Mouse (Mus musculus): ENCODE results near the gene Ctnna2. TPM values are rescaled to one million over a fixed set of nuclear protein-coding genes. Genes with fewer than 3 reads are reported as not detected.

Gene Ctnna2
- polyA plus RNA-seq, 1 experiment, result 0.70 TPM

DNA sequence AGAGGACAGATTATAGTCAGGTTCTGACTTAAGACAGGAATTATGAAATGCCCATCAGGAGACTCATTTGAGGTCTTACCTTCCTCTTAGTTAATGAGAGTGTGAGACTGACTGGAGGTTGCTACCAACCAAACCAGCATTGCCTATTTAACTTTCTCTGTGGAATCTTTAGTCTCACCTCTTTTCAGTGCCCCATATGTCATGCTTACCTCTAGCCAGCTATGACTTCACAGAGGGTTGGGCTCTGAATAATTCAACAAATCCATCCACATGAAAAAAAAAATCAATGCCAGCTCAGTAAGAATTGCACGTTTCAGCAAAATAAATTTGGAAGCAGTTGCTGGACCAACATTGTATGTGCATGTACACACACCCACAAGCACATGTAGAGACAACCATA is 562.5 kb downstream of the Ctnna2 start:
- no peak overlapping the region for H3K4me3 ChIP-seq (ENCODE audit: control insufficient read depth, insufficient read depth, low read length)
- no peak for DNase-seq
- no peaks in the 10 kb centered on the region for H3K27me3 ChIP-seq (ENCODE audit: control insufficient read depth, insufficient read depth, low read length)
- no peaks in the 10 kb centered on the region for H3K4me1 ChIP-seq (replicated peaks; ENCODE audit: control insufficient read depth, insufficient read depth, low read length)
- H3K36me3 ChIP-seq (ENCODE audit: control insufficient read depth, insufficient read depth, low read length), result no peaks in the 10 kb centered on the region
- 82% methylated on average over 1 of the region's 1 CpGs for WGBS
- TF ChIP-seq POLR2A (IDR thresholded peaks at IDR 0.05; ENCODE audit: control insufficient read depth, extremely low read depth, insufficient read depth, low read length, poor library complexity) (no peak), CTCF (IDR thresholded peaks at IDR 0.05; ENCODE audit: borderline replicate concordance, control insufficient read depth, extremely low read depth, insufficient read depth, low read length, poor library complexity) (no peak)
- H3K27ac ChIP-seq (ENCODE audit: control insufficient read depth, insufficient read depth, low read length), result no peak overlapping the region

DNA sequence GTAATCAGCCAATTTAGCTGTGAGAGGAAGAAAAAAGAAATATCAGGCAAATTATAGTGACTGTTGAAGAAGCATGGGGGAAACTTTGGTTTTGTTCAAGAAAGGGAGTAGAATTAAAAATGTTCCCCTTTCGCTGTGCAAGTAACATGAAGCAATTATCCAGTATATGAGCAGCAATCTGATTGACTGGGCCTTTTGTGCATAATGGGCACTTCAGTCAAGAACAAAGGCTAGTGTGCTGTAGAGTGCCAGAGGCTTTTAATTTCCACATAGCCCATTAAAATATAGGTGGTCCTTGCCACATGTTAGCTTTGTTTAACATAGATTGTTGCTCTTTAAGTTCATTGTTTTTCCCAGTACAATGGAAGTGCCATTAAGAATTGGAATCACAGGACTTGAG is 566.0 kb downstream of the Ctnna2 start:
- DNase-seq, result no peak
- WGBS, result 81% methylated on average over 1 of the region's 1 CpGs
- Histone ChIP-seq H3K27ac (ENCODE audit: control insufficient read depth, insufficient read depth, low read length) (no peak overlapping the region), H3K27me3 (ENCODE audit: control insufficient read depth, insufficient read depth, low read length) (no peaks in the 10 kb centered on the region), H3K4me1 (replicated peaks; ENCODE audit: control insufficient read depth, insufficient read depth, low read length) (no peaks in the 10 kb centered on the region), H3K36me3 (ENCODE audit: control insufficient read depth, insufficient read depth, low read length) (no peaks in the 10 kb centered on the region), H3K4me3 (ENCODE audit: control insufficient read depth, insufficient read depth, low read length) (no peak overlapping the region)
- TF ChIP-seq CTCF (IDR thresholded peaks at IDR 0.05; ENCODE audit: borderline replicate concordance, control insufficient read depth, extremely low read depth, insufficient read depth, low read length, poor library complexity) (no peak), POLR2A (IDR thresholded peaks at IDR 0.05; ENCODE audit: control insufficient read depth, extremely low read depth, insufficient read depth, low read length, poor library complexity) (no peak)

DNA sequence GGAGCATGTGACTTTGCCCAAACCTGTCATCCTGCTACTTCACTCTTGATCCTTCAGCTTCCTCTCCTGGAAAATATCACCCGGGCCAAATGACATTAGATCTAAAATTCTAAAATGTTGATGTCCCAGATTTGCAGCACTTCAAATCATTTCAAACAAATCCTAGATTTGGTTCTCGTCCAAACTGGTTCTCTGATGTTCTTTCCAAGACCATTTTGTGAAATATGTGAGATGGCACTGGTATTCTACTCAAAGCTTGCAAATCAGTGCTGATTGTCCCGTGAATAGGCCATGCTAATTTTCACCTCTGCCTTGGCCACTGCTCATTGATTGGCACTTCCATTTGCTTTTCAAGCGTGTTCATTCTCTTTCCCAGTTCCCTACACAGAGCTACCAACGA is 571.0 kb downstream of the Ctnna2 start:
- WGBS, result 68% methylated on average over 5 of the region's 5 CpGs
- no peak for DNase-seq
- Histone ChIP-seq H3K27me3 (ENCODE audit: control insufficient read depth, insufficient read depth, low read length) (no peaks in the 10 kb centered on the region), H3K27ac (ENCODE audit: control insufficient read depth, insufficient read depth, low read length) (no peak overlapping the region), H3K4me3 (ENCODE audit: control insufficient read depth, insufficient read depth, low read length) (no peak overlapping the region), H3K36me3 (ENCODE audit: control insufficient read depth, insufficient read depth, low read length) (no peaks in the 10 kb centered on the region), H3K4me1 (replicated peaks; ENCODE audit: control insufficient read depth, insufficient read depth, low read length) (no peaks in the 10 kb centered on the region)
- no peak for TF ChIP-seq CTCF (IDR thresholded peaks at IDR 0.05; ENCODE audit: borderline replicate concordance, control insufficient read depth, extremely low read depth, insufficient read depth, low read length, poor library complexity)
- no peak for TF ChIP-seq POLR2A (IDR thresholded peaks at IDR 0.05; ENCODE audit: control insufficient read depth, extremely low read depth, insufficient read depth, low read length, poor library complexity)

DNA sequence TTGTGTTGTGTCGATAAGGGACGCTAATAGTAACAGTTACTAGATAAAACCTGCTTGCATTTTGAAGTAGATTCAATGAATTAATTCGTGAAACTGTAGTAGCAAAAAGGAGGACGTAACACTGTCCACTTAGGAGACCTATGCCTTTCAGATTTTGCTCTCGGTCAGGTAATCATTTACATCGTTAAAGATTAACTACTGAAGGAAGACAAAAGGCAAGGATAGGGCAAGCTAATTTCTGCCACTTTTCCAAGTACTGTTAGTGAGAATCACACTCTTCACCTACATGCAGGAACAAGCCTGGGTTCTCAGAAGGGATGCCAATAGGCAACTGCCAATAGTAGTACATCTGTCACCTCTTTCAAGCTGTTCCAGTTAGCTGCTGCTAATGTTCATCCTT is 578.7 kb downstream of the Ctnna2 start:
- no peaks in the 10 kb centered on the region for H3K4me1 ChIP-seq (replicated peaks; ENCODE audit: control insufficient read depth, insufficient read depth, low read length)
- H3K27ac ChIP-seq (ENCODE audit: control insufficient read depth, insufficient read depth, low read length), result no peak overlapping the region
- no peaks in the 10 kb centered on the region for H3K36me3 ChIP-seq (ENCODE audit: control insufficient read depth, insufficient read depth, low read length)
- TF ChIP-seq POLR2A (IDR thresholded peaks at IDR 0.05; ENCODE audit: control insufficient read depth, extremely low read depth, insufficient read depth, low read length, poor library complexity) (no peak), CTCF (IDR thresholded peaks at IDR 0.05; ENCODE audit: borderline replicate concordance, control insufficient read depth, extremely low read depth, insufficient read depth, low read length, poor library complexity) (no peak)
- no peaks in the 10 kb centered on the region for H3K27me3 ChIP-seq (ENCODE audit: control insufficient read depth, insufficient read depth, low read length)
- no peak overlapping the region for H3K4me3 ChIP-seq (ENCODE audit: control insufficient read depth, insufficient read depth, low read length)
- DNase-seq, result no peak
- WGBS, result 87% methylated on average over 6 of the region's 6 CpGs

DNA sequence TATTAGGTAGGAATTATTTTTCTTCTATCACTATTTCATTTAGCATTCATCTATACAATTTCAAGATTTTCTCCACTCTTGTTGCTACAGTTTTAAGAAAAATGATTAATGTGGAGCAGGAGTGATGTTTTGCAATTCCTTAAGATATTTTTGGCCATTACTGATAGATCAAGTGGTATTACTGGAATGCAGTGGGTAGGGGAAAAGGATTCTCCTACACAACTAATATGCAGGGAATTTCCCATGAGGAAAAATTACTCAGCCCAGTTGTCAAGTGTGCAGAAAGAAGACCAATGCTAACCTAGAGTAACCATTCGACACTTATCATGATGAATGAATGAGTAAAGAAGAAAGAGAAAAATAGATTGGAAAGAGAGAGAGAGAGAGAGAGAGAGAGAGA is 587.8 kb downstream of the Ctnna2 start:
- DNase-seq, result no peak
- TF ChIP-seq POLR2A (IDR thresholded peaks at IDR 0.05; ENCODE audit: control insufficient read depth, extremely low read depth, insufficient read depth, low read length, poor library complexity), result no peak
- TF ChIP-seq CTCF (IDR thresholded peaks at IDR 0.05; ENCODE audit: borderline replicate concordance, control insufficient read depth, extremely low read depth, insufficient read depth, low read length, poor library complexity), result no peak
- H3K27ac ChIP-seq (ENCODE audit: control insufficient read depth, insufficient read depth, low read length), result no peak overlapping the region
- WGBS, result 91% methylated on average over 1 of the region's 1 CpGs
- H3K36me3 ChIP-seq (ENCODE audit: control insufficient read depth, insufficient read depth, low read length), result no peaks in the 10 kb centered on the region
- H3K4me1 ChIP-seq (replicated peaks; ENCODE audit: control insufficient read depth, insufficient read depth, low read length), result no peaks in the 10 kb centered on the region
- no peaks in the 10 kb centered on the region for H3K27me3 ChIP-seq (ENCODE audit: control insufficient read depth, insufficient read depth, low read length)
- H3K4me3 ChIP-seq (ENCODE audit: control insufficient read depth, insufficient read depth, low read length), result no peak overlapping the region

DNA sequence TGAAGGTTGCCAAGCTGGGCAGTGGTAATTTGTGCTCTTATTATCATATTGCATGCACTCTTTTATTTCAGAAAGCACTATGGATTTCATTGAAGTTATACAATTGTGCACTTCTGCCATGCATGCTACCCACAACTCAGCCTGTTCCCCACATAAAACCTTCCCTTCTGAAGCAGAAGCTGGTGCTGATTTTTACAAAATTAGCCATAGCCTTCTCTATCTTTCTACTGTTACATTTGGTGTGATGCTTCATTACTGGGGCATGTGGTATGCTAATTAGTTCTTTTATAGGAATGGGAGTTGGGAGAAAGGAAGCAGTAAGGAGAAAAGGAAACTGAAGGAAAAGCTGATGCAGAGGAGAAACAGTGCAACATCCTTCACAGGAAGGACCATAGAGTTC is 598.2 kb downstream of the Ctnna2 start:
- no peaks in the 10 kb centered on the region for H3K36me3 ChIP-seq (ENCODE audit: control insufficient read depth, insufficient read depth, low read length)
- H3K4me1 ChIP-seq (replicated peaks; ENCODE audit: control insufficient read depth, insufficient read depth, low read length), result no peaks in the 10 kb centered on the region
- no peak overlapping the region for H3K4me3 ChIP-seq (ENCODE audit: control insufficient read depth, insufficient read depth, low read length)
- DNase-seq, result no peak
- no peak overlapping the region for H3K27ac ChIP-seq (ENCODE audit: control insufficient read depth, insufficient read depth, low read length)
- no peaks in the 10 kb centered on the region for H3K27me3 ChIP-seq (ENCODE audit: control insufficient read depth, insufficient read depth, low read length)
- TF ChIP-seq CTCF (IDR thresholded peaks at IDR 0.05; ENCODE audit: borderline replicate concordance, control insufficient read depth, extremely low read depth, insufficient read depth, low read length, poor library complexity) (no peak), POLR2A (IDR thresholded peaks at IDR 0.05; ENCODE audit: control insufficient read depth, extremely low read depth, insufficient read depth, low read length, poor library complexity) (no peak)

DNA sequence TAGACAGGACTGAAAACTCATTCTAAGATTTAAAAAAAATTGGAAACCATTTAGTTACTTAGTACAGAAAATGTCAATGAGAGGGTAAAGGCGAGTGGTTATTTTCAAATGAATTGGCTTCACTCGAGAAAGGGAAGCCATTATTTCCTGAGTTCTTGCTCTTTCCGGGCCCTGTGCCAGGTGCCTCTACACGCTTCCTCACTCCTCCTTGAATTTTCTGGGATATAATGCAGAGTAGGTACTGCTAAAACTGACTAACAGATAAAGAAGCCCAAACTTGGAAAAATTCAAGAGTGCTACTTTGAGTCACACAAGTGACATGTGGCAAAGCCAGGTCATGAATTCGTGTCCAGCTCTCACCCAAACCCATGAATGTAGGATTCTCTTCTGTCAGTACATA is 606.4 kb downstream of the Ctnna2 start:
- WGBS, result 63% methylated on average over 5 of the region's 5 CpGs
- TF ChIP-seq POLR2A (IDR thresholded peaks at IDR 0.05; ENCODE audit: control insufficient read depth, extremely low read depth, insufficient read depth, low read length, poor library complexity) (no peak), CTCF (IDR thresholded peaks at IDR 0.05; ENCODE audit: borderline replicate concordance, control insufficient read depth, extremely low read depth, insufficient read depth, low read length, poor library complexity) (no peak)
- no peak overlapping the region for H3K4me3 ChIP-seq (ENCODE audit: control insufficient read depth, insufficient read depth, low read length)
- no peak for DNase-seq
- H3K27ac ChIP-seq (ENCODE audit: control insufficient read depth, insufficient read depth, low read length), result no peak overlapping the region
- H3K27me3 ChIP-seq (ENCODE audit: control insufficient read depth, insufficient read depth, low read length), result no peaks in the 10 kb centered on the region
- H3K36me3 ChIP-seq (ENCODE audit: control insufficient read depth, insufficient read depth, low read length), result no peaks in the 10 kb centered on the region
- no peaks in the 10 kb centered on the region for H3K4me1 ChIP-seq (replicated peaks; ENCODE audit: control insufficient read depth, insufficient read depth, low read length)

All from thymus, adult 2 months (tissue).